Mouse (Mus musculus): ENCODE data around the gene R3hdml.

DNA sequence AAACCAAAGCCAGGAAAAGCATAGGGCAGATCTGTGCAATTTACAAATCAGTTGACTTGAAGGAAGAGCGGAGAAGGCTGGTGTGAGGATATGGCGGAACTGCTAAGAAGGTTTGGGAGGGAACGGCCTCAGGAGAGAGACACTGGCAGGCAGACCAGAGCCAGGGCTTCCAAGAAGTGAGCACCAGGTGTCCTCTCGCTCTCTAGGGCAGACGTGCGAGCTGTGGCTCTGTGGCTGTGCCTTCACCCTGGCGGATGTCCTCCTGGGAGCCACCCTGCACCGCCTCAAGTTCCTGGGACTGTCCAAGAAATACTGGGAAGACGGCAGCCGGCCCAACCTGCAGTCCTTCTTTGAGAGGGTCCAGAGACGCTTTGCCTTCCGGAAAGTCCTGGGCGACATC is 38.7 kb upstream of the R3hdml start:
- no peak for TF ChIP-seq GATA1 (IDR thresholded peaks at IDR 0.05; ENCODE audit: borderline replicate concordance, low read length)
- no peak for TF ChIP-seq FLI1 (IDR thresholded peaks at IDR 0.05; ENCODE audit: low read length)
